Mouse (Mus musculus) limb, embryonic 12.5 days (tissue): ENCODE measurements at regions not wholly inside any gene's neighbourhood (a gene's known extent, or its start where the extent isn't known, plus 50 kb on each side); places are given as distances from the start of the nearest gene placed in this dataset.

ENCODE experiments used
- ATAC-seq: fragments of 200-750 bp; cut with Nextera tagmentation; 2 replicates; pipeline ENCODE4 v1.8.0; 2017; ENCODE audit warnings: low read depth, moderate TSS enrichment; ENCODE audit not compliant: insufficient number of reproducible peaks, insufficient read depth, low FRiP score, low TSS enrichment
- H3K27ac ChIP-seq: fragments of 300-500 bp; sonication (generic); 2 replicates; pipeline ENCODE4 v1.5.1; 2016; ENCODE audit warnings: mild to moderate bottlenecking, moderate library complexity
- H3K27me3 ChIP-seq: fragments of 300-500 bp; sonication (generic); 2 replicates; pipeline ENCODE4 v1.6.1; 2016; ENCODE audit warnings: mild to moderate bottlenecking, moderate library complexity
- H3K36me3 ChIP-seq: fragments of 300-500 bp; sonication (generic); 2 replicates; pipeline ENCODE4 v1.6.1; 2016; ENCODE audit warnings: mild to moderate bottlenecking, moderate library complexity
- H3K4me1 ChIP-seq: fragments of 300-500 bp; sonication (generic); replicated peaks from 2 replicates; pipeline ENCODE4 v1.6.1; 2016
- H3K4me2 ChIP-seq: fragments of 300-500 bp; sonication (generic); 2 replicates; pipeline ENCODE4 v1.6.1; 2016; ENCODE audit warnings: mild to moderate bottlenecking, moderate library complexity
- H3K4me3 ChIP-seq: fragments of 300-500 bp; sonication (generic); replicated peaks from 2 replicates; pipeline ENCODE4 v1.5.1; 2016; ENCODE audit warnings: mild to moderate bottlenecking
- H3K9ac ChIP-seq: fragments of 300-500 bp; sonication (generic); replicated peaks from 2 replicates; pipeline ENCODE4 v1.6.1; 2016; ENCODE audit warnings: mild to moderate bottlenecking, moderate library complexity
- H3K9me3 ChIP-seq: fragments of 300-500 bp; sonication (generic); 2 replicates; pipeline ENCODE4 v1.6.1; 2016; ENCODE audit warnings: mild to moderate bottlenecking, moderate library complexity
- WGBS: fragments of 180-500 bp; shearing (Covaris S2); methylation state at CpG from one replicate; pipeline ENCODE4 v1.1.7; 2016; 5-methylcytosine and 5-hydroxymethylcytosine counted together

- Histone ChIP-seq H3K9ac (no peak overlapping the region), H3K4me1 (no peaks in the 10 kb centered on the region), H3K27me3 (no peaks in the 10 kb centered on the region), H3K4me2 (no peak overlapping the region), H3K4me3 (no peak overlapping the region), H3K9me3 (0 out of 2 replicates have a peak, but pooled peaks cover 4% of the 10 kb centered on the region), H3K36me3 (no peaks in the 10 kb centered on the region), H3K27ac (no peak overlapping the region)
- no peak for ATAC-seq
- WGBS: 29% methylated on average over 6 of the region's 6 CpGs
Measured at GRCm38 (mm10) chr10:111867538-111867937, 104.9 kb upstream of the Krr1 start.

- 63% methylated on average over 3 of the region's 3 CpGs for WGBS
- Histone ChIP-seq H3K27me3 (no peaks in the 10 kb centered on the region), H3K4me2 (no peak overlapping the region), H3K27ac (no peak overlapping the region), H3K4me1 (no peaks in the 10 kb centered on the region), H3K36me3 (no peaks in the 10 kb centered on the region), H3K4me3 (no peak overlapping the region), H3K9ac (no peak overlapping the region), H3K9me3 (no peaks in the 10 kb centered on the region)
- ATAC-seq: no peak
Measured at GRCm38 (mm10) chr10:111880354-111880753, 92.1 kb upstream of the Krr1 start.

- H3K4me2 ChIP-seq: no peak overlapping the region
- no peak for ATAC-seq
- H3K4me1 ChIP-seq: no peaks in the 10 kb centered on the region
- no peaks in the 10 kb centered on the region for H3K9me3 ChIP-seq
- no peaks in the 10 kb centered on the region for H3K36me3 ChIP-seq
- H3K27me3 ChIP-seq: no peaks in the 10 kb centered on the region
- no peak overlapping the region for H3K4me3 ChIP-seq
- 64% methylated on average over 24 of the region's 24 CpGs for WGBS
- H3K9ac ChIP-seq: no peak overlapping the region
- no peak overlapping the region for H3K27ac ChIP-seq
Measured at GRCm38 (mm10) chr10:111881339-111882211, 90.9 kb upstream of the Krr1 start.

- WGBS: 97% methylated on average over 6 of the region's 6 CpGs
- Histone ChIP-seq H3K4me2 (no peak overlapping the region), H3K4me3 (no peak overlapping the region)
Measured at GRCm38 (mm10) chr10:111882521-111882920, 89.9 kb upstream of the Krr1 start.

GRCm38 (mm10) chr10:111884701-111885100 lies 87.8 kb upstream of the Krr1 start:
- no peak for ATAC-seq
- H3K9ac ChIP-seq: no peak overlapping the region
- H3K27me3 ChIP-seq: no peaks in the 10 kb centered on the region
- H3K4me1 ChIP-seq: no peaks in the 10 kb centered on the region
- H3K9me3 ChIP-seq: no peaks in the 10 kb centered on the region
- H3K4me2 ChIP-seq: no peak overlapping the region
- H3K36me3 ChIP-seq: no peaks in the 10 kb centered on the region
- no peak overlapping the region for H3K4me3 ChIP-seq
- 45% methylated on average over 4 of the region's 4 CpGs for WGBS
- no peak overlapping the region for H3K27ac ChIP-seq

More at GRCm38 (mm10) chr10:111882521-111882920, 89.9 kb upstream of the Krr1 start:
- ATAC-seq: no peak
- no peaks in the 10 kb centered on the region for H3K9me3 ChIP-seq
- H3K27me3 ChIP-seq: no peaks in the 10 kb centered on the region
- no peaks in the 10 kb centered on the region for H3K4me1 ChIP-seq
- no peak overlapping the region for H3K27ac ChIP-seq
- no peak overlapping the region for H3K9ac ChIP-seq
- no peaks in the 10 kb centered on the region for H3K36me3 ChIP-seq

- no peaks in the 10 kb centered on the region for H3K4me1 ChIP-seq
- H3K4me3 ChIP-seq: no peak overlapping the region
- WGBS: 94% methylated on average over 5 of the region's 5 CpGs
- no peaks in the 10 kb centered on the region for H3K36me3 ChIP-seq
- no peak overlapping the region for H3K27ac ChIP-seq
- H3K9ac ChIP-seq: no peak overlapping the region
- H3K4me2 ChIP-seq: no peak overlapping the region
- H3K9me3 ChIP-seq: no peaks in the 10 kb centered on the region
- no peak for ATAC-seq
- H3K27me3 ChIP-seq: no peaks in the 10 kb centered on the region
Measured at GRCm38 (mm10) chr10:111889111-111889510, 83.4 kb upstream of the Krr1 start.

GRCm38 (mm10) chr10:111893489-111893888 lies 79.0 kb upstream of the Krr1 start:
- no peak overlapping the region for H3K4me2 ChIP-seq
- 88% methylated on average over 5 of the region's 5 CpGs for WGBS
- ATAC-seq: no peak
- H3K9ac ChIP-seq: no peak overlapping the region
- no peaks in the 10 kb centered on the region for H3K36me3 ChIP-seq
- no peak overlapping the region for H3K4me3 ChIP-seq
- no peaks in the 10 kb centered on the region for H3K4me1 ChIP-seq
- H3K9me3 ChIP-seq: no peaks in the 10 kb centered on the region
- no peaks in the 10 kb centered on the region for H3K27me3 ChIP-seq
- no peak overlapping the region for H3K27ac ChIP-seq

- Histone ChIP-seq H3K27ac (no peak overlapping the region), H3K4me3 (no peak overlapping the region)
Measured at GRCm38 (mm10) chr10:111893941-111894340, 78.5 kb upstream of the Krr1 start.

GRCm38 (mm10) chr10:111897361-111897760 lies 75.1 kb upstream of the Krr1 start:
- Histone ChIP-seq H3K9ac (no peak overlapping the region), H3K27me3 (no peaks in the 10 kb centered on the region), H3K4me1 (no peaks in the 10 kb centered on the region), H3K36me3 (no peaks in the 10 kb centered on the region), H3K4me2 (no peak overlapping the region), H3K9me3 (no peaks in the 10 kb centered on the region), H3K27ac (no peak overlapping the region), H3K4me3 (no peak overlapping the region)
- 76% methylated on average over 3 of the region's 3 CpGs for WGBS
- ATAC-seq: no peak

More at GRCm38 (mm10) chr10:111893941-111894340, 78.5 kb upstream of the Krr1 start:
- Histone ChIP-seq H3K4me2 (no peak overlapping the region), H3K27me3 (no peaks in the 10 kb centered on the region), H3K9me3 (no peaks in the 10 kb centered on the region), H3K36me3 (no peaks in the 10 kb centered on the region), H3K4me1 (no peaks in the 10 kb centered on the region), H3K9ac (no peak overlapping the region)
- WGBS: 72% methylated on average over 8 of the region's 8 CpGs
- ATAC-seq: no peak

- no peaks in the 10 kb centered on the region for H3K4me1 ChIP-seq
- H3K4me2 ChIP-seq: no peak overlapping the region
- H3K4me3 ChIP-seq: no peak overlapping the region
- WGBS: 78% methylated on average over 17 of the region's 17 CpGs
- H3K27me3 ChIP-seq: no peaks in the 10 kb centered on the region
- no peak overlapping the region for H3K27ac ChIP-seq
- no peaks in the 10 kb centered on the region for H3K36me3 ChIP-seq
- no peak overlapping the region for H3K9ac ChIP-seq
- ATAC-seq: no peak
- H3K9me3 ChIP-seq: no peaks in the 10 kb centered on the region
Measured at GRCm38 (mm10) chr10:111900723-111901716, 71.4 kb upstream of the Krr1 start.

- H3K36me3 ChIP-seq: no peaks in the 10 kb centered on the region
- H3K9me3 ChIP-seq: no peaks in the 10 kb centered on the region
- no peak overlapping the region for H3K4me2 ChIP-seq
- no peak overlapping the region for H3K9ac ChIP-seq
- no peak overlapping the region for H3K27ac ChIP-seq
- WGBS: 91% methylated on average over 8 of the region's 8 CpGs
- no peak overlapping the region for H3K4me3 ChIP-seq
- H3K4me1 ChIP-seq: no peaks in the 10 kb centered on the region
- no peak for ATAC-seq
- H3K27me3 ChIP-seq: no peaks in the 10 kb centered on the region
Measured at GRCm38 (mm10) chr10:111903956-111904355, 68.5 kb upstream of the Krr1 start.
